Mouse (Mus musculus): ENCODE measurements at regions not wholly inside any gene's neighbourhood (a gene's known extent, or its start where the extent isn't known, plus 50 kb on each side); places are given as distances from the start of the nearest gene placed in this dataset.

DNA sequence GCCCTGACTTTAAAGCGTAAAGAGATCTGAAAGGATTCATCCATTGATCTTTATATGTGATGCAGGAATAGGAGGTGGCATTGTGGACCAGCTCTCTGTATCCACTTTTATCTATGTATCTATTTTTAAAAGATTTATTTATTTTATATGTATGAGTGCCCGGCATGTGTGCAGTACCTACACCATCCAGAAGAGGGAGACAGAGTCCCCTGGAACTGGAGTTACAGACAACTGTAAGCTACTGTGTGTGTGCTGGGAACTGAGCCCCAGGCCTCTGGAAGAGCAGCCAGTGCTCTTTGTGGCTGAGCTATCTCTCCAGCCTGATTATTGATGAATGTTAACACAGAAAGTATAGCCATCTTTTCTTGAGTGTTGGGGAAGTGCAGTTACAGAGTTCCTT, 433.9 kb upstream of the Zfp507 start:
- TF ChIP-seq POLR2A (IDR thresholded peaks at IDR 0.05; ENCODE audit: insufficient read depth, low read length) (no peak), CTCF (IDR thresholded peaks at IDR 0.05; ENCODE audit: low read depth, low read length) (peak; percentile 14), EP300 (IDR thresholded peaks at IDR 0.05; ENCODE audit: insufficient read depth, low read depth, low read length) (no peak)
